Mouse (Mus musculus) lung, postnatal 36 days (tissue): ENCODE measurements around the gene Amigo1.

Source experiments
- DNase-seq: peaks from one replicate; pipeline ENCODE4 v3.0.0; 2022; ENCODE audit warnings: mixed read lengths

Amigo1 gene

DNA sequence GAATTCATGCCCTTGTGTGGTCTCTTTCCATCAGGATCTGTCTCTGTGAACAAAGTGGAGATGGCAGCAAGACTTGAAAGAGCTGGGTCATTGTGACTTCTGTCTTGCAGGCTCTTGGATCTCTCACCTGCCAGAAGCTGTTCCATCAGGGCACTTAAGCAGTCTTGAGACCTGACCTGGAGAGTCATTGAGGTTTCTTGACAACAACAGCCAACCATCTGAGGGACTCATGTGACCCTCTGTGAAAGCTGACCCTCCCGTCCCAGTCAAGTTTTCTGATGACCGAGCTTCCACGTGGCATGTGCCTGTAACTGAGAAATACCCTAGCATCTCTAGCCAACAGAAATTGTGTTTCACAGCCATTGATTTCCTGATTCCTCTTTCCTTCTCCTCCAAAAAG lies 1.4 kb upstream of the Amigo1 start:
- peak; percentile 79 for DNase-seq

DNA sequence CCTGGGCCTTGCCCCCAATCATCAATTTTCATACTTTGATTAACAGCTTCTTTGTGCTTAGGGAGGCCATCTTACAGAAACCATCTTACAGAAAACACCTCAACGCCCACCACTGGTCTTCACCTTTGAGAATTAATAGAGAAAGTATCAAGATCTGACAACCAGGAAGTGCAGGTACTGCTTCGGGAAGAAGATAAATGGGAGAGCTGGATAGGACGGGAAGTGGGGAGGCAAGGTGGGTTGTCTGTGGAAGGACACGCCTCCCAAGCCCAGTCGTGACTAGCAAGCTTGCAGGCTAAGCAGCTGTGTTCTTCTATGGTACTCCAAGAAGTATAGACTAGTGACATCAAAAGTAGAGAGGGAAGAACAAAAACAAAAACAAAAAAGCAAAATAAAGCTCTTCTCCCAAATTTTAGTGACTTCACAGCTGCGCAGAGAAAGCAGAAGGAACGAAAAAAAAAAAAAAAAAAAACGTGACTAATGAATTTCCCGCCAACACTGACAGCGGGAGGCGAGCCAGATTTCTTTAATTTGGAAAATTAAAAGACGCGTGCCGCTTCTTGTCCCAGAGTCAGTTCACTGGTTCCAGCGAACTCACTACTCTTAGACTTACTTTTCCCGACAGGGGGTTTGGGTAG lies 556 bp upstream of the Amigo1 start:
- DNase-seq = no peak

DNA sequence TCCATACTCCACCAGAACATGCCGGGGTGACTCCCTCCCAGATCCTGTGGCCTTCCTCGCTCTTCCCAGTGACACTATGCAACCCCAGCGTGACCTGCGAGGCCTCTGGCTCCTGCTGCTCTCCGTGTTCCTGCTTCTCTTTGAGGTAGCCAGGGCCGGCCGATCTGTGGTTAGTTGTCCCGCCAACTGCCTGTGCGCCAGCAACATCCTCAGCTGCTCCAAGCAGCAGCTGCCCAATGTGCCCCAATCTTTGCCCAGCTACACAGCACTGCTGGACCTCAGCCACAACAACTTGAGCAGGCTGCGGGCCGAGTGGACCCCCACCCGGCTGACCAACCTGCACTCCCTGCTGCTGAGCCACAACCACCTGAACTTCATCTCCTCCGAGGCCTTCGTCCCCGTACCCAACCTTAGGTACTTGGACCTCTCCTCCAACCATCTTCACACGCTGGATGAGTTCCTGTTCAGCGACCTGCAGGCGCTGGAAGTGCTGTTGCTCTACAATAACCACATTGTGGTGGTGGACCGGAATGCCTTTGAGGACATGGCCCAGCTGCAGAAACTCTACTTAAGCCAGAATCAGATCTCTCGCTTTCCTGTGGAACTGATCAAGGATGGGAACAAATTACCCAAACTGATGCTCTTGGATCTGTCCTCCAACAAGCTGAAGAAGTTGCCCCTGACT lies 1.1 kb downstream of the Amigo1 start:
- DNase-seq = no peak

DNA sequence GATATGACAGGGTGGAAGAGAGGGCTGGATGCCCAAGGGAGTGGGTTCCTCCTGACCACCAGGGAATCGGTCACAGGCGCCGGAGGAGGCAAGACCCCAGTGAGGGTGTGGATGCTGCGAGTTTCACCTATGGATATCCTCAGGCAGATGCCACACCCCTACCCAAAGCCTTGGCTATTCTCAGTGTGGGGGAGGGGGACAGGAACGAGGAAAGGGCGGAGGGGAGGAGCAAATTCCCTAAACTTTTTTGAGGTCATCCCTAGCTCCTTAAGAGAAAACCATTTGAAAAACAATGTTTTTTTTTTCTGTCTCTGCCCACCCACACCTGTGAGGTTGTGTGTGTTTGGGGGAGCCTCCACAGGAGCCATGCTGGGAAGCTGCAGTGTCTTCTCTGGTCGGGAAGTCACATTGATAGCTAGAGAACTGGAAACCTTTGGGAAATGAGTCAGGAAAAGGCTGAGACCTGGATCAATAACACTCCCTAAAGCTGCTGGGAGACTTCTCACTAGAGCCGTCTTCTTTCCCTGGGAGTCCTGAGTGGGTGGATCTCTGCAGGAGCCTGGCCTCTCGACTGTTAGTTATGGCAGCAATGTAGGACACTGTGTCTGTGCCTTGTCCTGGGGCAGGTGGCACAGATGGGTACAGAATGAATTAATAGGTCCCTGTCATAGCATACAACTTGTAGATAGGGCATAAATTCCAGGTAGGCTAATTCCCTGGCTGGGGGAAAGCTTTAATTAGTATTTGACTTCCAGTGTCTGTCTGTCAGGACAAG lies 2.8 kb downstream of the Amigo1 start:
- DNase-seq = no peak

DNA sequence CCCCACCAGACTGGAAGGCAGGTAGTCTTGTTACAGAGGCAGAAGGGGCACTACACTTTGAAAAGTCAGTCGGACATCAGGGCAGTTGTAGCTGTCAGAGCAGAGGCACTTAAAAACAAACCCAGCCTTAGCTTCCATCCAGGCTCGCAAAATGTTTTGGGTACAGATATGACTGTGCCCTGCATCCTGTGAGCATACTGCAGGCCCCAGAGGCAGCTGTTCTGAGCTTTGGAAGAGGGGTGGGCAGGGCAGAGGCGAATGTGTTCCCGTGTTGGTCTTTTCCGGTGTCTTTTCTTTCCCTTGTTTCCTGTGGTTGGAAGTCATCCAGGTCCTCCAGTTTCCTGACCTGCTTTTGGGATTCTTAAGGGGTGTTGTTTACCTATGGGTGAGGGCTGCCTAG lies 3.8 kb downstream of the Amigo1 start:
- DNase-seq = no peak

DNA sequence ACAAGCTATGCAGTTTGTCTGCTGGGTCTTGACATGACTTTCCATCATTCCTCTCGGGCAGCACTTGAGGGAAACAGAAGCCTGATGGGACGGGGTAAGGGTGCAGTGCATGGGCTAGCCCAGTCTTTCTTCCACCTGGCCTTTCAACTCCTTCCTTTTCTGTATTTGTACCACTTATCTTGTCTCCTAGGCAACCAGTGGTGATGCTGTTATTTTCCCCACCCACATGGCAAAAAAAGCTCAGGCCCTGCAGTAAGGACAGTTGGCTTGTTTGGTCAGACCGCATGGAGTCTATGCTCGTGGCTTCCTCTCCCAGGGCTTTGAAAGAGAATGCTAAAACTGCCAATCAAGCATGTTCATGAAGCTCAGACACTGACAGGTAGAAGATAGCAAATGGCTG lies 7.6 kb downstream of the Amigo1 start:
- no peak for DNase-seq

DNA sequence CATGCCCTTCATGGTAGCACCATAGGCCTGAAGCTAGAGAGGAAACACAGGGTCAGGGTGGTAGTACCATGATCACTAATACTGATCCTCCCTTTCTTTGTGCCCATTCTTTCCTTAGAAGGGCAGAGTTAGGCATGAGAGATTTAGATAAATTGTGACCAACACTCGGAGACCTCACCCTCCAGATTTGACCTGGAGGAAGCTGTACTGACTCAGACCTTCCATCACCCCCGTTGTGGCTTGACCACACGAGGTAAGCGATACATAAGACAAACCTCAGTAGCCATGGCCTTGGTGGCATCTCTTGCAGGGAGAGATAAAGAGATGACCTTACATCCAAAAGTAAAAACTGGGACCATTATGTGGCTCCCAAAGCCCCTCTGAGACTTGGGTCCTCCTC lies 9.2 kb downstream of the Amigo1 start:
- no peak for DNase-seq

DNA sequence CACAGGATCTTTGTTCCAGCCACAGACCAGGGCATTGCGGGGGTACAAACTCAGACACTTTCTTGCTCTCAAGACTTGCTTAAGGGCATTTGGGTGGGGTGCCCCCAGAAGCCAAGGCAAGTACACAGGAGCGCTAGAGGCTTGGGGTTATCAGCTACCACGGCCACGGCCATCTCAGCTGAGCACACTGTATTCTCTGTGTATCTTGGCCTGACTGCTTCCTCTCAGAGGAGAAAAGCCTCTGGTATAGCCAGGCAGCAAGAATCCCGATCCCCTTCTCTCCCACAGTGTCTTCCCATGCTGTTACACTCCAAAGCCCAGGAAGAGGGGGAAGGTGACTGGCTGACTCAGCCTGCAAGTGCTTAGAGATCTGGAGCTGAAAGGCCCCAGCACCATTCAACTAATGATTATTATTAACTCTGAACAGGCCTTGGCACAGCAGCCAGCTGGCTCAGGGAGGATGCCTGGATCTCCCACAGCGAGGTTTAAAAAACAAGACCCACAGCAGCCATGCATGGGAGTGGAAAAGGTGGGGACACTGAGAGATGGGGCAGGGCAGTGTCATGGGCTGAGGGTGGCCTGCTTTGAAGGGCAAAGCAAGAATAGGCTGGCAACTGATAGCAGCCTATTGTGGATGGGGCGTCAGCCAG lies 9.9 kb downstream of the Amigo1 start:
- no peak for DNase-seq

DNA sequence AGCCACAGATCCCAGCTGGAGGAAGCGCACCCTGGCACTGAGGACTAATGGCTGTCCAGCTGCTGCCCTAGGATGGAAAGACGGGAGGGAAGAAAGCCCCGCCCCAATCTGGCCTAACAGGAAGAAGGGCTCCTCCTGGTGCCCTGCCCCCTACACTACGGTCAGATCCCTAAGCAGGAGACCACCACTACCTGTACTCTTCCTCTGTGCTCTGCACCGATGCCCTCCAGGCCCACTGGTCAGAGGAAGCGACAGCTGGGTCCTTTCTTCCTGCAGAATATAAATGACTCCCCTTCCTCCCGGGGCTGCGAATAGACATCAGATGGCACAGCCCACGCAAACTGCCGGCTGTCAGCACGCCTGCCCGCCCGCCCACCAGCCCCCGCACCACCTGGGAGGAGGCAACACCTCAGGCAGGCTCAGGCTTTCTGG lies 10.9 kb downstream of the Amigo1 start:
- peak; percentile 65 for DNase-seq

DNA sequence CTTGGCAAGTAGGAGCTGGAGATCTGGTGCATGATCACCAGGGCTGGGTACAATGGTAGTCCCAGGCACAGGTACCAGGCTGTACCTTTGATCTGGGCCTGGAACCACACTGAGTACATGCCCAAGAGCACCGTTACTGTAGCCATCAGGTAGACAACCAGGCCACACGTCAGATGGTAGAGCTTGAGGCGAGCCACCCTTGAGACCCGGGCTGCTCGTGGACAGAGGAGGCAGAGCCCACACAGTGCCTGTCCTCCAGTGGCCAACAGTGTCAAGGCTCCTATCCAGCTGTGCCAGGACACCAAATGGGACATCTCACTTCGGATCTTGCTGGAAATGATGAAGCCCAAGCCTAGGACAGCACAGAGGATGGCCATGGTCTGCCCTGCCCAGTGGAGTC lies 13.1 kb downstream of the Amigo1 start:
- DNase-seq = no peak

DNA sequence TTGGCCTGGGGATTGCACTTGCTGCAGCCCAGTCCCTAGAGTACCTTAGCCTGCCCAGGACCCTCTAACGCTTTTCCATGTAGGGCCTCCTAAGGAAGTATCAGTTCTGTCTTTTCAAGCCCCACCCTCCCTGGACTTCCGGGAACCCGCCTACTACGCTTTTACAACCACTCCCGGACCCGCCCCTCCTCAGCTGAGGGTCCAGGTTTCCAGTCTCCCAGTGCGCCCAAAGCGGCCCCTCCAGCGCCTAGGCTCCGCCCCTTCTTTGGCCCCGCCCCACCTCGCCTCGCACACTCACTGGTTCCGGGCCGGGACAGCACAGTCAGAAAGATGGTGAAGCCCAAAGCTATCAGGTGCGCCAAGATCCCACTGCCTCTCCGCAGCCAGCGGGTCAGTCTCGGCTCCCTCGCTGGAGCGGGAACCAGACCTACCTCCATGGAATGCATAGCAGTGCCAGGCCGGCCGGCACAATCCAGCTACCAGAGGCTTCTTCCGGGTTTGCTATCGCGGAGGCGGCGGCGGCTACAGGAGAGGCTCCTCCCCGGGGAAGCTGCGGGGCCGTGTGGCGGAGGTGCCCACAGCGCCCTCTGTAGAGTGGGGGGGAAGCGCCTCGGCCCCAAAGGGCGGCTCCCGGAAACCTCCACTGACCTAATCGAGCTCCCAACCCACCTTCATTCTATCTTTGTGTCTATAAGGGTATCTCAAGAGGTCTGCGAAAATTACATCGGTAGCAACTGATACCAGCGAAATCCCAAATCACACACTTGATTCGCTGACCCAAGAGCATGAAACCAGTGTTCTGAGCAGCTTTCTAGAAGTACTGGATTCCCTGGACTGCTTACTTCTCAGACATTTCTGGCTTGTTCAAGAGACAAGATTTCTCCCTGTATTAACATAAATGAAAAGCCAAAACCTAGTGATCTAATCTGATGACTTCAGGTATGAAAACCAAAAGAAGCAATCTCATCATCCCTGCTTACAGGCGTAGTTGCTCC lies 14.5 kb downstream of the Amigo1 start, which contains the start of gene Cyb561d1:
Gene Cyb561d1 (minus strand): TSS at position 884 of the 995 bp plus-strand sequence.
- peak; percentile 98 for DNase-seq

DNA sequence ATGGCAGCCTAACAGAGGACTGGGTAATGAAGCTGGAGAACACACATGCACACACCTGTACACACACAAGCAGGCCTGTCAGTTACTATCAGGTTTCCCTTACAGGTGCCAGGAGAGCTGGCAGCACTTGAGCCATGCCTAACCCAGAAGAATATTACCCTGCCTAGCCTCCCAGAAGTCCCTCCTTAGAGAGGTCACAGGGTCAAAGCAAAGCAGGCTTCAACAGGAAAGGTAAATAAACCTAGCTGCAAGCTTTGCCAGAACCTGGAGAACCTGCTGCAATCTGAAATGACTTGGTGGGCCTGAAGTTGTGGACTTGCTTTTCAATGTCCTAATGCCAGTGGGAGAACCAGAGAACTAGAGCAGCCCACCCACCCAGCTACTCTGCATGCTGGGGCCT lies 16.4 kb downstream of the Amigo1 start:
- peak; percentile 80 for DNase-seq

DNA sequence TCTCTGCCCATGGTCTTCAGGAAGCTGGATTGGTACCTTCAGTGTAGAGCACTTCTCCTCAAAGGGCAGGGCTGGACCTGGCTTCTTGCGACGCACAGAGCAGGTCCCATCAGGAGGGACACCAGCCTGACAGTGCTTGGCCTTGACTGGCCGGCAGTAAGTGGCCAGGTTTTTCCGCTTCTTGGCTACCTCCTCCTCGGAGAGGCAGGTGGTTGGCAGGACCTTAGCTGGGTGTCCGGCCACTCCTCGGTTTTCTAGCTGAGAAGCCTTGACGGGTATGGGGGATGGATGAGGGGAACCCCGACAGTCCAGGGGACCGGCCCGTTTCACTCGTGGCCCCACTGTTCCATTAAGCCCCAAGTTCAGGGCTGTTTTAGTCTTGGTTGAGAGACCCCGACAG lies 17.1 kb downstream of the Amigo1 start:
- DNase-seq = no peak

DNA sequence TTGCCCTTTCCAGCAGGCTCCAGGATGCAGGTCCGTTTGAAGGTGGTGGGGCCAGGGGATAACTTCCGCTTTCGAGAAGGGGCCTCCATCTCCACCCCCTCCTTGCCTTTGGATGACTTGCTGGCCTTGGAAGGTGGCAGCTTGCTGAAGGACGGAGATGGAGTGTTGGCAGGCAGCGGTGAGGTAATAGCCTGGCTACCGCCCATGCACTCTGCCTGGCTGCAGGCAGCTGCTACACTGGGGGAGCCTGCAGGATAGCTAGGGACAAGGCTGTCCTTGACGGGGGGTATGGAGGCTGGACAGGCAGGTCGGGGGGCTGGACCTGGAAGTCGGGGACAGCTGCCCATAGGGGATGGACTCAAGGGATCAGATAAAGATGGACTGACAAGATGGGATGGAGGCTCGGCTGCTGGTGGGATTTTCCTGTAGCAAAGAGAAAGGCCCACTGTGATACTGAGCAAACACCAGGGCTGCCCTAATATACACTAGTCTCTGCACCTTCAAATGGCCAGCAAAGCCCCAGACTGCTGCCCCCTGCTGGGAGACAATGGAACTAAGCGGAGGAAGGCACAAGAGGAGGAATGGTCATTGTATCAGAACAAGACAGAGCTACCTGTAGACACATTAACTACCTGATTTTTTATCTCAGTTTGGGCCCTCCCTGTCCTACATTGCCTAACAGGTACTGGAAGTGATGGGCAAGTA lies 17.6 kb downstream of the Amigo1 start:
- DNase-seq = peak; percentile 89

DNA sequence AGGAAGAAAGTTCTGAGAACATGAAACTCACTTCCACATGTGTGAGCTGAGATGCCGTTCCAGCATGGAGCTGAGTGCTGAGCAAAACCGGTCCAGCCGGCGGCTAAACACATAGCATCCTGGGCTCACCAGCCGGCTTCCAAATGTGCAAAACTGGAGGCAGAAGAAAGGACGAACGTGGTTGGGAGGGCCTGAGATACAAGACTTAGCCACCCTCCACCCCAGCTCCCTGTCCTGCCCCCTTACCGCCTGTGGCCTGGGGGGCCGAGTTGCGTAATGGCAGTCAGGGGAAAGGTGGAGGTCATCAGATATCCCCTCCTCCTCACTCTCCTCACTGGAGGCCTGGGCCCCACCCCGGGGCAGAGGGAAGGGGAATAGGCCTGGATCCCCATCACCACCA lies 18.3 kb downstream of the Amigo1 start:
- no peak for DNase-seq

DNA sequence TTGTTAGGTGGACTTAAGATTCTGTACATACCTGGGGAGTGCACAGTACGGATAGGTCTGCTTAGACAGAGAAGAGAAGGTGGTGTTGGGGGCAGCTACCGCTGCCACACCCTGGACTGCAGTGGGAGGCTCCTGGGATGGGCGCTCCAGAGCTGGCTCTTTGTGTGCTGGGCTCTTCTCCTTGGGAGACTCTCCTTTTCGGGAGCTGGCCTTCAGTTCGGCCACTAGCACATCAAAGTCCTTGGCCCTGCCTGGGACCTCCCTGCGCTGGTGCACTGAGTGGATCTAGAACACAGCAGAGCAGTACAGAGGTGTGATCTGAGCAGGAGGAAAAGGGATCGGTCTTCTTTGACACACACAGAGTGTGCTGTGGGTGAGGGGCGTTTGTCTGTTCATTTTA lies 19.5 kb downstream of the Amigo1 start:
- no peak for DNase-seq

DNA sequence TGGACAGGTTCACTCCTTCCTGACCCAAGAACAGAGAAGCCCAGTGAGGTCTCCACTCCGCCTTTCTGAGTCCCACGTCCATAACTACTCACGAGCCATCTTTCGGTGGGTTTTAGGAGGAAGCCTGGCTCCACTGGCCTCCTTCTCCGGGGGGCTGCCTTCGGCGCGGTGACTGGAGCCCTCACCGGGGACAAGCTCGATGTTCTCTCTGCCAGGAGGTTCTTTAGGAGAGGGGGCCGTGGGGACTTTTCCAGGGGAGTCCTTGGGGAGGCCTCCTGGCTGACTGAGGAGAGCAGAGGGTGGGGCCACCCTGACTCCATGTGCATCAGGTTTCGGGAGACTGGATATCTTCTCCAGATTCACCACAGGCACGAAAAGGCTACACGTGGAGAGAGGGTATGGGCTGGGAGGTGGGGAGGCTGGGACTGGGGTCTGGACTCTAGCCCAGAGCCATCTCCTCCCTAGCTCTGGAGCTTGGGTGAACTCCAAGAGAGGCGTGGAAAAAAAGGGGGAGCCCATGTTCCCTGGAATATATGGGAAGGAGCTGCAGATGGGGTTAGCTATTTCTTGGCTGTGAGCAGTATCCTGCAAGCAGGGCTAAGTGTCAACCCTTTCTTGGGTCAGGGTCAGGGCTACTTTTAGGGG lies 20.7 kb downstream of the Amigo1 start:
- no peak for DNase-seq

DNA sequence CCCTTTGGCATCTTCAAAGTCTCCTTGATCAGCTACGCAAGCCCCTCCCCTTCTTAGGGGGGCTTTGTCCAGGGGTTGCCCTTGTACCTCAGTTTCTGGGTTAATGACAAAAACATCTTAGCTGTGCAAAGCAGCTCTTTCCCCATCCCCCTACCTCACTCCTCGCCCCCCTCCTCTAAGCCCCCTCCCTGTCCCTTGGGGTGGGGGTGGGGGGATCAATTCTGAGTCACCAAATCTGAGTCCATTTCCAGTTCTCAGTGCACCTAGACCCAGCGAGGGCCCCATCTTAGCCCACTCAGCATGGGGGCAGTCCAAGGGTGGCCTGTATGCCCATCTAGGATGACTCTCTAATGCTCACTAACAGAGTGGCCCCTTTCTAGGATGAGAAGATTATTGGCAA lies 22.9 kb downstream of the Amigo1 start:
- no peak for DNase-seq

DNA sequence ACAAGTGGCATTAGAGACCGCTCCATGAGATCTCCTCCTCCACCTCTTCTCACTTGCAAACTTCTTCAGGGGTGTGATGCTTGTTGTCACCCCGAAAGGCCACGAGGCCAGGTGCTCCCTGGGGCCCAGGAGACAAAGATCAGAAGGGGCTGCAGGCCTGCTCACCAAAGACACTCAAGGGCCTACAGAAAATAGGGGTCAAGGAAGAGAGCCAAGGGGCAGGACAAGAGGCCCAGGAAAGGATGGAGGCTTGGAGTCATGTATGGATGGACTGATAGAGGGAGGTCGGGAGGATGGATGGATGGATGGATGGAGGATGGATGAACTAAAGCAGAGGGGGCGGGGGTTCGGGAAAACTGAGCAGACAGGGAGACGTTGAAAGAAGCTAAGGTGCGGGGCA lies 23.4 kb downstream of the Amigo1 start:
- DNase-seq = no peak

DNA sequence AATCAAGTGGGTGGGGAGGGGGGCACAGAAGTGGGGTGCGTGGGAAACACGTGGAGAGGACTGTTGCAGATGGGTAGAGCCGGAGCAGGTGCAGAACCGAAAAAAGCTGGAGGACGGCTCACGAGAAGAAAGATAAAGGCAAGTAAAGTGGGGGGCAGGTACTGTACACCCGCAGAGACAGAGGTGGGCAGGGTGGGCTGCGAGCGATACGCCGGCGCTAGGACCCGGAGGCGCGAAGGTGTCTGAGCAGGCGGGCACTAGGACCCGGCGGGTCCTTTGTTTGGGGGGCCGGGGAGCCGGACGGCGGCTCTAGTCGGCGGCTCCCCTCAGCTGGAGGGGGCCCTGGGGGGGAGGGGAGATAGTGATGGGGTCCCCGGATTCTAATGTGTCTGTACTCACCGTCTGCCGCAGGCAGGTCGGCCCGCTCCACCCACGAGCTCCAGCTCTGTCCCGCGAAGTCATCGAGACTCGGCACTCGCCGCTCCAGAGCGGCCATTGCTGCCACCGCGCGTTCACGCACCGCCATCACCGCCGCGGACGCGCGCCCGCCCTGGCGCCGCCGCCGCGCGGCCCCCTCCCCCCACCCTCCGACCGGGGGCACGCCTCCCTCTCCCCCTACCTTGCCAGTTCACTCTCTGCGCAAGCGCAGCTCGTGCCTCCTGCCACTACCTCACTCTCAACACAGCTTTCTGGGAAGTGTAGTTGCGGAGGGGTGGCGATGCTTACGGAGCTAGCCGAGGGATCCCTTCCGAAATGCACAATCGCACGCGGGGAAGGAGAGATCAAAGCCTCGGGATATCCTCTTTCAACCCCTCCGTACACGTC lies 24.0 kb downstream of the Amigo1 start:
- peak; percentile 96 for DNase-seq
